Mouse (Mus musculus) cerebellum, adult 2 months (tissue): ENCODE data around the gene Fance.

Experiments
- CTCF ChIP-seq: fragments of 200-500 bp; IDR thresholded peaks from 2 replicates; pipeline ENCODE4 v1.5.1; 2011; ENCODE audit warnings: low read depth, mild to moderate bottlenecking, control low read depth, low read length, moderate library complexity, borderline replicate concordance; ENCODE audit not compliant: insufficient read depth
- POLR2A ChIP-seq: fragments of 200-500 bp; IDR thresholded peaks from 2 replicates; pipeline ENCODE4 v1.6.1; 2011; ENCODE audit warnings: low read length, control low read depth, borderline replicate concordance; ENCODE audit not compliant: insufficient read depth

GRCm38 (mm10) chr17:28351353-28351890 is 38.1 kb downstream of the Fance start:
- TF ChIP-seq POLR2A (no peak), CTCF (no peak)
